Mouse (Mus musculus): ENCODE results near the gene Rhoq. TPM values are rescaled to one million over a fixed set of nuclear protein-coding genes. Genes with fewer than 3 reads are reported as not detected.

The Rhoq gene
- polyA plus RNA-seq, 1 experiment from 2014 or later: 6.0 TPM

DNA sequence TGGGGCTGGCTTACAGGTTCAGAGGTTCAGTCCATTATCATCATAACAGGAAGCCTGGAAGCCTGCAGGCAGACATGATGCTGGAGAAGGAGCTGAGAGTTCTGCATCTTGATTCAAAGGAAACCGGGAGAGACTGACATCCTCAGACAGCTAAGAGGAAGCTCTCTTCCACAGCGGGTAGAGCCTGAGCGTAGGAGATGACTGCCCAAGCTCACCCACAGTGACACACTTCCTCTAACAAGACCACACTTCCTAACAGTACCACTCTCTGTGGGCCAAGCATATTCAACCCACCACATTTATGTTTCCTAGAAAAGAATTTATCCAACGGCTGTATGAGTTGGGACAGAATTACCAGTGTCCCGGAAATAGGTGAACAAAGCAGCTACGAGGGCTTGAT is 15.6 kb downstream of the Rhoq start:
- 88% methylated on average over 6 of the region's 6 CpGs for WGBS
- Histone ChIP-seq H3K27me3 (ENCODE audit: control insufficient read depth, insufficient read depth, low read depth, low read length) (no peaks in the 10 kb centered on the region), H3K9me3 (replicated peaks; ENCODE audit: control insufficient read depth, low read length, poor library complexity, severe bottlenecking) (no peaks in the 10 kb centered on the region), H3K4me3 (ENCODE audit: low read depth, low read length) (no peak overlapping the region), H3K36me3 (ENCODE audit: control insufficient read depth, insufficient read depth, low read length) (no peaks in the 10 kb centered on the region), H3K9ac (ENCODE audit: low read depth, low read length) (no peak overlapping the region), H3K4me2 (ENCODE audit: low read length) (no peak overlapping the region), H3K27ac (ENCODE audit: low read length) (no peak overlapping the region), H3K4me1 (ENCODE audit: control insufficient read depth, insufficient read depth, low read length) (no peaks in the 10 kb centered on the region)
- no peak for ATAC-seq

GRCm38 (mm10) chr17:86981205-86981604 is 18.3 kb downstream of the Rhoq start:
- 100% methylated on average over 1 of the region's 1 CpGs for WGBS
- ATAC-seq: no peak
- no peaks in the 10 kb centered on the region for H3K9me3 ChIP-seq (replicated peaks; ENCODE audit: control insufficient read depth, low read length, poor library complexity, severe bottlenecking)
- H3K27me3 ChIP-seq (ENCODE audit: control insufficient read depth, insufficient read depth, low read depth, low read length): no peaks in the 10 kb centered on the region
- H3K27ac ChIP-seq (ENCODE audit: low read length): no peak overlapping the region
- no peak overlapping the region for H3K9ac ChIP-seq (ENCODE audit: low read depth, low read length)
- no peak overlapping the region for H3K4me3 ChIP-seq (ENCODE audit: low read depth, low read length)
- H3K4me1 ChIP-seq (ENCODE audit: control insufficient read depth, insufficient read depth, low read length): no peaks in the 10 kb centered on the region; the same call in 1 of the 2 replicates
- H3K36me3 ChIP-seq (ENCODE audit: control insufficient read depth, insufficient read depth, low read length): no peaks in the 10 kb centered on the region
- no peak overlapping the region for H3K4me2 ChIP-seq (ENCODE audit: low read length)

- no peaks in the 10 kb centered on the region for H3K36me3 ChIP-seq (ENCODE audit: control insufficient read depth, insufficient read depth, low read length)
- no peaks in the 10 kb centered on the region for H3K27me3 ChIP-seq (ENCODE audit: control insufficient read depth, insufficient read depth, low read depth, low read length)
- H3K4me3 ChIP-seq (ENCODE audit: low read depth, low read length): no peak overlapping the region
- ATAC-seq: no peak
- H3K4me1 ChIP-seq (ENCODE audit: control insufficient read depth, insufficient read depth, low read length): peaks cover 5% of the 10 kb centered on the region; the same call in 1 of the 2 replicates
- no peak overlapping the region for H3K4me2 ChIP-seq (ENCODE audit: low read length)
- H3K27ac ChIP-seq (ENCODE audit: low read length): no peak overlapping the region
- no peaks in the 10 kb centered on the region for H3K9me3 ChIP-seq (replicated peaks; ENCODE audit: control insufficient read depth, low read length, poor library complexity, severe bottlenecking)
- H3K9ac ChIP-seq (ENCODE audit: low read depth, low read length): no peak overlapping the region
- WGBS: 98% methylated on average over 2 of the region's 2 CpGs
These were observed 18.8 kb downstream of the Rhoq start for GRCm38 (mm10) chr17:86981701-86982100.

DNA sequence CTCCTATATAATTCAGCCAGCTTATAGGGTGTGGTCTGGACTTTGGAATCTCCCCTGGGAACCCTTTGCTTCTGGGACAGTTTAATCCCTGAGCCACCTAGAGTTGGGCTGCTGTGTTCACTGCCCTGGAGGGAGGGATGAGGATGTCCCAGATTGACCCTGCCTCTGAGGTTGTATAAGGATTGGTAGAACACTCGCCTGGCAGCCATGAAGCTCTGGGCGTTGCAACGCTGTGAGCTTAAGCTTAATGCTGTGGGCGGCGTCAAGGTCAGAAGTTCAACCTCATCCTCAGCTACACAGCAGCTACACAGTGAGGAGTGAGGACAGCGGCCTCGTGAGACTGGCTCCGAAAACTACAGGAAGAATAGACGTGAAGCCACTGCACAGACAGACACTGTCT is 19.6 kb downstream of the Rhoq start:
- H3K9ac ChIP-seq (ENCODE audit: low read depth, low read length): no peak overlapping the region
- H3K36me3 ChIP-seq (ENCODE audit: control insufficient read depth, insufficient read depth, low read length): no peaks in the 10 kb centered on the region
- no peak overlapping the region for H3K4me2 ChIP-seq (ENCODE audit: low read length)
- peaks cover 5% of the 10 kb centered on the region; the same call in 1 of the 2 replicates for H3K4me1 ChIP-seq (ENCODE audit: control insufficient read depth, insufficient read depth, low read length)
- 64% methylated on average over 9 of the region's 9 CpGs for WGBS
- no peak overlapping the region for H3K4me3 ChIP-seq (ENCODE audit: low read depth, low read length)
- ATAC-seq: no peak
- no peak overlapping the region for H3K27ac ChIP-seq (ENCODE audit: low read length)
- H3K27me3 ChIP-seq (ENCODE audit: control insufficient read depth, insufficient read depth, low read depth, low read length): no peaks in the 10 kb centered on the region
- no peaks in the 10 kb centered on the region for H3K9me3 ChIP-seq (replicated peaks; ENCODE audit: control insufficient read depth, low read length, poor library complexity, severe bottlenecking)

DNA sequence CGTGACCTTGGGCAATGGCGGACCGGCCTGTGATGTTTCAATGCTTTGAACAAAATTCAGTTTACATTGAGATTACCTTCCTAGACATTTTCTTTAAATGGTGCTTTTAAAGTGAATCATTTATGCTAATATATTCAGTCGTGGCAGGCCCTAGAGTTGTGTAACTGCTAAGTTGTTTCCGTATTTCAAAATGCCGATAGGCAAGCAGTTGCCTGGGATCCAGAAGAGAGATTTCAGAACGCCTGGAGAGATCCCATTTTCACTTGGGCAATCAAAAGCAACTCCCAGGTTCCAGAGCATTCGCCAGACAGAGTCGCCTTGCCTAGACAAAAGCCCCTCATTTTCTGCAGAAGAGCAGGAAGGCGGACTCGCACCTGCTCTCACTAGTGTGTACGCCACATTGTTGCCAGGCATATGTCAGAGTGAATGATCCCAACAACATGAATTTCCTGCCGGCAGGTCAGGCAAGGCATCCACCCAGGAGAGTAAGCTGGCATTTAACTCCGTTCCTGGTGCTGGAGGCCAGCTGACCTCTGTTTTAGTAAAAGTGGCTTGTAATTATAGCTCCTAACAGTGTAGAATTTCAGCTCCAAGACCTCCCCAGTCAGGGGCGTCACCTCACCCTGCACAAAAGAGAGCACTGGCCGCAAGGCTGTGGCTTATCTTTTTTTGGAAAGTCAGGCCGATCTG is 23.7 kb downstream of the Rhoq start:
- Histone ChIP-seq H3K27me3 (ENCODE audit: control insufficient read depth, insufficient read depth, low read depth, low read length) (no peaks in the 10 kb centered on the region), H3K4me2 (ENCODE audit: low read length) (no peak overlapping the region), H3K9me3 (replicated peaks; ENCODE audit: control insufficient read depth, low read length, poor library complexity, severe bottlenecking) (no peaks in the 10 kb centered on the region), H3K36me3 (ENCODE audit: control insufficient read depth, insufficient read depth, low read length) (no peaks in the 10 kb centered on the region), H3K4me3 (ENCODE audit: low read depth, low read length) (no peak overlapping the region), H3K27ac (ENCODE audit: low read length) (0 out of 2 replicates have a peak overlapping the region, but pooled peaks have one; percentile 0), H3K4me1 (ENCODE audit: control insufficient read depth, insufficient read depth, low read length) (peaks cover 5% of the 10 kb centered on the region; the same call in 1 of the 2 replicates), H3K9ac (ENCODE audit: low read depth, low read length) (0 out of 2 replicates have a peak overlapping the region, but pooled peaks have one; percentile 1)
- 21% methylated on average over 17 of the region's 17 CpGs for WGBS
- ATAC-seq: 0 out of 2 replicates have a peak, but pooled peaks have one; percentile 19

DNA sequence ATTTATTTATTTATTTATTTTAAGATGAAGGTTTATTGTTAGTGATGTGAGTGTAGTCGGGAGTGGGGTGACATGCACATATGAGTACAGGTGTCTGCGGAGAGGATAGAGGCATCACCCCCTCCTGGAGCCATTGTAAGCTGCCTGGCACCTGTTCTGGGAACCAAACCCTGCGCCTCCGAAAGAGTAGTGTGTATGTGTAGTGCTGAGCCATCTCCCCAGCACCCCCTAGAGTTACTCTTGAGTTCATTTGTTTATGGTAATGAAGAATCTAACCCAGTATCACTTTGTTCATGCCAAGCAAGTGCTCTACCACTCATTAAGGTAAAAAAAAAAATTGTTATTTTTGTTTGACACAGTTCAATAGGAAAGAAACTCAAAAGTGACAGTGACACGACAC is 25.3 kb downstream of the Rhoq start:
- 66% methylated on average over 5 of the region's 5 CpGs for WGBS

DNA sequence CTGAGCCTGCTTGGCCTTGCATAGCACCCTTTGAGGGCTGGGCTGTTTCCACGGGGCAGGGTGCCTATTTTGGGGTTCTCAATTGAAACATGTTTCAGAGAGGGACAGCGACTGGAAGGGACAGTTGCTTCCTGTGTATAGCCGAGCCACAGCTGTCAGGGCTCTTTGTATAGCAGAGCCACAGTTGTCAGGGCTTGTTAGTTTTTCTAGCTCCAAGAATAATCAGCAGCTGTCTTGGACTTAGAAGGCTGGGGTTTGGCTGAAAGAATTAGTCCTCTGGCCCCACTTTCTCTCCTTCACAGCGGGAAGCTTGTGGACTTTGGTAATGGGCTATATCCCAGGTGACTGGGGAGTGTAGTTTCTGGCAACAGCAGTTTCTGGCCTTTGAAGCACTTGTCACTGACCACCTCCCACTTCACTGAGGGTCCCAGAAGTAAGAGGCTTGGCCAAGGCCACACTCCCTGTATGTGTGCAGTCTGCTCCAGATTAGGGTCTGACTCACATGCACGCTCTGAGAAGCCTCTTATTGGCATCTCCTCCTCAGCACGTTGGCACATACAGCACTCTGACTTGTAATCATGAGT is 25.8 kb downstream of the Rhoq start:
- H3K9ac ChIP-seq (ENCODE audit: low read depth, low read length): no peak overlapping the region
- no peaks in the 10 kb centered on the region for H3K9me3 ChIP-seq (replicated peaks; ENCODE audit: control insufficient read depth, low read length, poor library complexity, severe bottlenecking)
- H3K4me1 ChIP-seq (ENCODE audit: control insufficient read depth, insufficient read depth, low read length): peaks cover 5% of the 10 kb centered on the region; the same call in 1 of the 2 replicates
- no peaks in the 10 kb centered on the region for H3K36me3 ChIP-seq (ENCODE audit: control insufficient read depth, insufficient read depth, low read length)
- no peak overlapping the region for H3K4me3 ChIP-seq (ENCODE audit: low read depth, low read length)
- H3K4me2 ChIP-seq (ENCODE audit: low read length): no peak overlapping the region
- 39% methylated on average over 6 of the region's 6 CpGs for WGBS
- peak; percentile 63 for ATAC-seq
- H3K27me3 ChIP-seq (ENCODE audit: control insufficient read depth, insufficient read depth, low read depth, low read length): no peaks in the 10 kb centered on the region
- peak overlapping the region; percentile 12; the same call in 1 of the 2 replicates for H3K27ac ChIP-seq (ENCODE audit: low read length)

More for the DNA sequence above, 25.3 kb downstream of the Rhoq start:
- H3K27ac ChIP-seq (ENCODE audit: low read length): no peak overlapping the region
- no peaks in the 10 kb centered on the region for H3K36me3 ChIP-seq (ENCODE audit: control insufficient read depth, insufficient read depth, low read length)
- H3K9me3 ChIP-seq (replicated peaks; ENCODE audit: control insufficient read depth, low read length, poor library complexity, severe bottlenecking): no peaks in the 10 kb centered on the region
- peaks cover 5% of the 10 kb centered on the region; the same call in 1 of the 2 replicates for H3K4me1 ChIP-seq (ENCODE audit: control insufficient read depth, insufficient read depth, low read length)
- no peaks in the 10 kb centered on the region for H3K27me3 ChIP-seq (ENCODE audit: control insufficient read depth, insufficient read depth, low read depth, low read length)
- ATAC-seq: no peak
- no peak overlapping the region for H3K9ac ChIP-seq (ENCODE audit: low read depth, low read length)
- H3K4me2 ChIP-seq (ENCODE audit: low read length): no peak overlapping the region
- H3K4me3 ChIP-seq (ENCODE audit: low read depth, low read length): no peak overlapping the region

GRCm38 (mm10) chr17:86991306-86991705 is 28.4 kb downstream of the Rhoq start:
- no peaks in the 10 kb centered on the region for H3K27me3 ChIP-seq (ENCODE audit: control insufficient read depth, insufficient read depth, low read depth, low read length)
- H3K27ac ChIP-seq (ENCODE audit: low read length): no peak overlapping the region
- no peak for ATAC-seq
- H3K36me3 ChIP-seq (ENCODE audit: control insufficient read depth, insufficient read depth, low read length): no peaks in the 10 kb centered on the region
- no peak overlapping the region for H3K4me3 ChIP-seq (ENCODE audit: low read depth, low read length)
- no peak overlapping the region for H3K4me2 ChIP-seq (ENCODE audit: low read length)
- peaks cover 4% of the 10 kb centered on the region; the same call in 1 of the 2 replicates for H3K4me1 ChIP-seq (ENCODE audit: control insufficient read depth, insufficient read depth, low read length)
- no peaks in the 10 kb centered on the region for H3K9me3 ChIP-seq (replicated peaks; ENCODE audit: control insufficient read depth, low read length, poor library complexity, severe bottlenecking)
- WGBS: 91% methylated on average over 8 of the region's 8 CpGs
- no peak overlapping the region for H3K9ac ChIP-seq (ENCODE audit: low read depth, low read length)

GRCm38 (mm10) chr17:86997323-86997722 is 34.4 kb downstream of the Rhoq start:
- Histone ChIP-seq H3K9me3 (replicated peaks; ENCODE audit: control insufficient read depth, low read length, poor library complexity, severe bottlenecking) (no peaks in the 10 kb centered on the region), H3K36me3 (ENCODE audit: control insufficient read depth, insufficient read depth, low read length) (no peaks in the 10 kb centered on the region; the same call in 1 of the 2 replicates), H3K4me3 (ENCODE audit: low read depth, low read length) (no peak overlapping the region), H3K4me2 (ENCODE audit: low read length) (no peak overlapping the region), H3K27me3 (ENCODE audit: control insufficient read depth, insufficient read depth, low read depth, low read length) (no peaks in the 10 kb centered on the region), H3K27ac (ENCODE audit: low read length) (no peak overlapping the region), H3K9ac (ENCODE audit: low read depth, low read length) (no peak overlapping the region), H3K4me1 (ENCODE audit: control insufficient read depth, insufficient read depth, low read length) (no peaks in the 10 kb centered on the region)
- WGBS: 94% methylated on average over 6 of the region's 6 CpGs
- no peak for ATAC-seq

All from midbrain, embryonic 16.5 days (tissue).